Mouse (Mus musculus): ENCODE results near the gene Dis3. TPM values are rescaled to one million over a fixed set of nuclear protein-coding genes. Genes with fewer than 3 reads are reported as not detected.

Gene Dis3
- total RNA-seq, 1 experiment: 42.4 TPM

GRCm38 (mm10) chr14:99108762-99109161, 9.2 kb upstream of the Dis3 start:
- DNase-seq (ENCODE audit: low read depth, low spot score): no peak
- H3K36me3 ChIP-seq (ENCODE audit: control insufficient read depth, insufficient read depth, low read length, poor library complexity, severe bottlenecking): peaks cover 6% of the 10 kb centered on the region
- H3K9ac ChIP-seq (ENCODE audit: insufficient read depth, low read depth, low read length, poor library complexity, severe bottlenecking): no peak overlapping the region
- H3K4me3 ChIP-seq (ENCODE audit: insufficient read depth in 1 of 2, low read depth in 1 of 2, low read length in 2 of 2, poor library complexity in 1 of 2, severe bottlenecking in 1 of 2): no peak overlapping the region
- H3K4me1 ChIP-seq (ENCODE audit: control insufficient read depth in 2 of 2, insufficient read depth in 2 of 2, low read length in 2 of 2, poor library complexity in 1 of 2): no peaks in the 10 kb centered on the region
- TF ChIP-seq CHD2 (IDR thresholded peaks at IDR 0.05; ENCODE audit: low read depth, low read length) (no peak), MAFK (IDR thresholded peaks at IDR 0.05; ENCODE audit: insufficient read depth, low read depth, low read length) (no peak), ZNF384 (IDR thresholded peaks at IDR 0.05; ENCODE audit: low read depth, low read length) (no peak)
- H3K27ac ChIP-seq (ENCODE audit: insufficient read depth, low read depth, low read length, poor library complexity, severe bottlenecking): no peak overlapping the region
- H3K9me3 ChIP-seq (ENCODE audit: control insufficient read depth, insufficient read depth, low read depth, low read length): no peaks in the 10 kb centered on the region
- in situ Hi-C loops (cut with MboI; ENCODE audit: low sequenced_read_pairs in 2 of 2, unreplicated experiment in 2 of 2): no loop called here

DNA sequence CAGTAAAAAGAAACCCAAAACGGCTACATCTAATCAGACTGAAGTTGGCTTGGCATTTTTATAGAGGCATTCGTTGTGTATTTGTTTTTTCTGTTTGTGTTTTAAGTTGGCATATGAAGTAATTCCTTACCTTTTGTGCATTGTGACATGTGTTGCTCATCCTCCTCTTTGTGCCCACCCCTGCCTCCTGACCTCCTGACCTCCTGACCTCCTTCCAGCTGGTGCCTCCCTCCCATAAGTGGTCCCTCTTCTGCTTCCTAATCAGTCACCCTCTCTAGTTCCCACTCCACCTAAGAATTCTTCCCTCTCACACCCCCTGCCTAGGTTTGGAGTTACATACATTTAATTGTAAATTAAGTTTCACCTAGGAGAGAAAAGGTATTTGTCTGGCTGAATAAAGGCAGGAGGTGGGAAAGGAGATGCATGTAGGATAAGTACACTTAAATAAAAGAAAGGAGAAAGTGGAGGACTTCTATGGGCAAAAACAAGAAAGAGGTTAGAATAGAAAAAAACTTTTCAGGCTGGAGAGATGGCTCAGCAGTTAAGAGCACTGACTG, 8.1 kb upstream of the Dis3 start:
- no peaks in the 10 kb centered on the region for H3K4me1 ChIP-seq (ENCODE audit: control insufficient read depth in 2 of 2, insufficient read depth in 2 of 2, low read length in 2 of 2, poor library complexity in 1 of 2)
- H3K36me3 ChIP-seq (ENCODE audit: control insufficient read depth, insufficient read depth, low read length, poor library complexity, severe bottlenecking): peaks cover 11% of the 10 kb centered on the region
- no peak overlapping the region for H3K9ac ChIP-seq (ENCODE audit: insufficient read depth, low read depth, low read length, poor library complexity, severe bottlenecking)
- no peak overlapping the region for H3K27ac ChIP-seq (ENCODE audit: insufficient read depth, low read depth, low read length, poor library complexity, severe bottlenecking)
- H3K4me3 ChIP-seq (ENCODE audit: insufficient read depth in 1 of 2, low read depth in 1 of 2, low read length in 2 of 2, poor library complexity in 1 of 2, severe bottlenecking in 1 of 2): no peak overlapping the region
- no peak for TF ChIP-seq ZC3H11A (IDR thresholded peaks at IDR 0.05; ENCODE audit: borderline replicate concordance, low read depth, low read length)
- TF ChIP-seq ZNF384 (IDR thresholded peaks at IDR 0.05; ENCODE audit: low read depth, low read length): 0 out of 2 replicates have a peak, but pooled peaks have one; percentile 13
- no peak for TF ChIP-seq HCFC1 (IDR thresholded peaks at IDR 0.05; ENCODE audit: borderline replicate concordance, insufficient read depth, low read length)
- TF ChIP-seq CHD2 (IDR thresholded peaks at IDR 0.05; ENCODE audit: low read depth, low read length): no peak
- no peak for TF ChIP-seq MAFK (IDR thresholded peaks at IDR 0.05; ENCODE audit: insufficient read depth, low read depth, low read length)
- H3K9me3 ChIP-seq (ENCODE audit: control insufficient read depth, insufficient read depth, low read depth, low read length): no peaks in the 10 kb centered on the region
- DNase-seq (ENCODE audit: low read depth, low spot score): peak; percentile 50
- in situ Hi-C loops (cut with MboI; ENCODE audit: low sequenced_read_pairs in 2 of 2, unreplicated experiment in 2 of 2): no loop called here

DNA sequence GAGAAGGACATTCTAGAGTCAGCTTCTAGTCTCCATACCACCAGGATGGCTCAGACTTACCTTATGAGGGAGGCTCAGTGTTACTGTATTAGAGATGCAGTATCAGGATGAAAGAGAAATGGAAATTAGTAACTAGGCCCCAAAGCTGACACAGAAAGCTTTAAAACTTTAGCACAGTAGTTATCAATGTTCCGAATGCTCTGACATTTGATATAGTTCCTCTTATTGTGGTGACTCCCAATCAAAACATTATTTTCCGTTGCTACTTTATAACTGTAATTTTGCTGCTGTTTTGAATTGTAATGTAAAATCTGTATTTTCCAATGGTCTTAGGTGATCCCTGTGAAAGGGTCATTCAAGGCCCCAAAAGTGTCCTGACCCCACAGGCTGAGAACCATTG, 7.1 kb upstream of the Dis3 start:
- H3K4me1 ChIP-seq (ENCODE audit: control insufficient read depth in 2 of 2, insufficient read depth in 2 of 2, low read length in 2 of 2, poor library complexity in 1 of 2): no peaks in the 10 kb centered on the region
- in situ Hi-C loops (cut with MboI; ENCODE audit: low sequenced_read_pairs in 2 of 2, unreplicated experiment in 2 of 2): no loop called here
- H3K9ac ChIP-seq (ENCODE audit: insufficient read depth, low read depth, low read length, poor library complexity, severe bottlenecking): no peak overlapping the region
- no peak for TF ChIP-seq ZC3H11A (IDR thresholded peaks at IDR 0.05; ENCODE audit: borderline replicate concordance, low read depth, low read length)
- no peak for TF ChIP-seq HCFC1 (IDR thresholded peaks at IDR 0.05; ENCODE audit: borderline replicate concordance, insufficient read depth, low read length)
- TF ChIP-seq MAFK (IDR thresholded peaks at IDR 0.05; ENCODE audit: insufficient read depth, low read depth, low read length): no peak
- TF ChIP-seq CHD2 (IDR thresholded peaks at IDR 0.05; ENCODE audit: low read depth, low read length): no peak
- TF ChIP-seq ZNF384 (IDR thresholded peaks at IDR 0.05; ENCODE audit: low read depth, low read length): no peak
- H3K27ac ChIP-seq (ENCODE audit: insufficient read depth, low read depth, low read length, poor library complexity, severe bottlenecking): no peak overlapping the region
- peaks cover 14% of the 10 kb centered on the region for H3K36me3 ChIP-seq (ENCODE audit: control insufficient read depth, insufficient read depth, low read length, poor library complexity, severe bottlenecking)
- no peak overlapping the region for H3K4me3 ChIP-seq (ENCODE audit: insufficient read depth in 1 of 2, low read depth in 1 of 2, low read length in 2 of 2, poor library complexity in 1 of 2, severe bottlenecking in 1 of 2)
- H3K9me3 ChIP-seq (ENCODE audit: control insufficient read depth, insufficient read depth, low read depth, low read length): no peaks in the 10 kb centered on the region
- no peak for DNase-seq (ENCODE audit: low read depth, low spot score)

DNA sequence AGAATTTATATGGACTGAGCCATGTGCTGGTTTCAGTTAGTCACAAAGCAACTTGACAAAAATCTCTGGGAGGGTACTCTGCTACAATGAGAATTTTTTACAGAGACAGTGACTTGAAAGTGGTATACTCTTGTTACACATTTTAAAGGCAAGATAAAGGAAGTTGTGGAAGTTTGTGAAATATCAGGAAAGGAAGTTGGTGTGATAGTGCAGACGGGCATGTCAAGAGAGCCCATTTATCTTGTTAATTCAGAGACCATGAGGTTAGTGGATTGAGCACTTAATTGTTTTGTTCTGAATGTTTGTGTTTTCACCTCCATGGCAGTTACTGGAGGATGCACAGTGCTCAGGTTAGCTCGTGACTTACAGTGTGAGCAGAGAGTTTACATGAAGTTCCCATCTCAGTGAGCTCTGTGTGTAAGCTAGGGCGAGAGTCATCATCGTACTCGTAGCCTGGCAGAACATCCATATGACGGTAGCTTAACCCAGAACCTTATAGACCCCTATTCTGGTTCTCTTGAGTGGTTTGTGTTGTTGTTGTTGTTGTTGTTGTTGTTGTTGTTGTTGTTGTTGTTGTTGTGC, 5.1 kb upstream of the Dis3 start:
- TF ChIP-seq MAFK (IDR thresholded peaks at IDR 0.05; ENCODE audit: insufficient read depth, low read depth, low read length): no peak
- no peak for TF ChIP-seq ZC3H11A (IDR thresholded peaks at IDR 0.05; ENCODE audit: borderline replicate concordance, low read depth, low read length)
- TF ChIP-seq HCFC1 (IDR thresholded peaks at IDR 0.05; ENCODE audit: borderline replicate concordance, insufficient read depth, low read length): no peak
- TF ChIP-seq CHD2 (IDR thresholded peaks at IDR 0.05; ENCODE audit: low read depth, low read length): no peak
- in situ Hi-C loops (cut with MboI; ENCODE audit: low sequenced_read_pairs in 2 of 2, unreplicated experiment in 2 of 2): no loop called here
- Histone ChIP-seq H3K4me3 (ENCODE audit: insufficient read depth in 1 of 2, low read depth in 1 of 2, low read length in 2 of 2, poor library complexity in 1 of 2, severe bottlenecking in 1 of 2) (no peak overlapping the region), H3K9me3 (ENCODE audit: control insufficient read depth, insufficient read depth, low read depth, low read length) (no peaks in the 10 kb centered on the region), H3K9ac (ENCODE audit: insufficient read depth, low read depth, low read length, poor library complexity, severe bottlenecking) (no peak overlapping the region), H3K4me1 (ENCODE audit: control insufficient read depth in 2 of 2, insufficient read depth in 2 of 2, low read length in 2 of 2, poor library complexity in 1 of 2) (no peaks in the 10 kb centered on the region), H3K36me3 (ENCODE audit: control insufficient read depth, insufficient read depth, low read length, poor library complexity, severe bottlenecking) (peaks cover 12% of the 10 kb centered on the region), H3K27ac (ENCODE audit: insufficient read depth, low read depth, low read length, poor library complexity, severe bottlenecking) (no peak overlapping the region)
- no peak for DNase-seq (ENCODE audit: low read depth, low spot score)

DNA sequence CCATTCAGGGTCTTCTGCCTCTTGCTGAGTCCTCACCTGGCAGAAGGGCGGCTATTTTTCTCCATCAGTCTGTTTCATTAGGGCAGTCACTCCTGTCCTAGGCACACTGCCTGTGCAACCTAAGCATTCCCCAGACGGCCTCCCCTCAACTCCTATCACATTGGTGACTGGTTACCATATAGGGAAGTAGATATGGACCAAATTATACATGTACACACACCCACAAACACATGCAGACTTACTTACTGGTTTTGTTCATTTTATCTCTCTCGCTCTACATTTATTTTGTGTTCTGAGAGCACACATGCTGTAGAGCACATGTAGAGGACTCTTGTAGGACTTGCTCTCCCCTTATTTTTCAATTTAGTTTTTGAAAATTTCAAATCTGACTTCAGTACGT, 3.5 kb upstream of the Dis3 start:
- TF ChIP-seq ZNF384 (IDR thresholded peaks at IDR 0.05; ENCODE audit: low read depth, low read length): no peak
- TF ChIP-seq MAFK (IDR thresholded peaks at IDR 0.05; ENCODE audit: insufficient read depth, low read depth, low read length): no peak
- TF ChIP-seq ZC3H11A (IDR thresholded peaks at IDR 0.05; ENCODE audit: borderline replicate concordance, low read depth, low read length): no peak
- no peak for TF ChIP-seq HCFC1 (IDR thresholded peaks at IDR 0.05; ENCODE audit: borderline replicate concordance, insufficient read depth, low read length)
- TF ChIP-seq CHD2 (IDR thresholded peaks at IDR 0.05; ENCODE audit: low read depth, low read length): no peak
- in situ Hi-C loops (cut with MboI; ENCODE audit: low sequenced_read_pairs in 2 of 2, unreplicated experiment in 2 of 2): no loop called here
- H3K9ac ChIP-seq (ENCODE audit: insufficient read depth, low read depth, low read length, poor library complexity, severe bottlenecking): no peak overlapping the region
- no peak overlapping the region for H3K27ac ChIP-seq (ENCODE audit: insufficient read depth, low read depth, low read length, poor library complexity, severe bottlenecking)
- DNase-seq (ENCODE audit: low read depth, low spot score): no peak
- no peaks in the 10 kb centered on the region for H3K4me1 ChIP-seq (ENCODE audit: control insufficient read depth in 2 of 2, insufficient read depth in 2 of 2, low read length in 2 of 2, poor library complexity in 1 of 2)
- no peak overlapping the region for H3K4me3 ChIP-seq (ENCODE audit: insufficient read depth in 1 of 2, low read depth in 1 of 2, low read length in 2 of 2, poor library complexity in 1 of 2, severe bottlenecking in 1 of 2)
- H3K9me3 ChIP-seq (ENCODE audit: control insufficient read depth, insufficient read depth, low read depth, low read length): no peaks in the 10 kb centered on the region
- peaks cover 9% of the 10 kb centered on the region for H3K36me3 ChIP-seq (ENCODE audit: control insufficient read depth, insufficient read depth, low read length, poor library complexity, severe bottlenecking)
